Mouse (Mus musculus): ENCODE measurements around the gene Ahcy.

DNA sequence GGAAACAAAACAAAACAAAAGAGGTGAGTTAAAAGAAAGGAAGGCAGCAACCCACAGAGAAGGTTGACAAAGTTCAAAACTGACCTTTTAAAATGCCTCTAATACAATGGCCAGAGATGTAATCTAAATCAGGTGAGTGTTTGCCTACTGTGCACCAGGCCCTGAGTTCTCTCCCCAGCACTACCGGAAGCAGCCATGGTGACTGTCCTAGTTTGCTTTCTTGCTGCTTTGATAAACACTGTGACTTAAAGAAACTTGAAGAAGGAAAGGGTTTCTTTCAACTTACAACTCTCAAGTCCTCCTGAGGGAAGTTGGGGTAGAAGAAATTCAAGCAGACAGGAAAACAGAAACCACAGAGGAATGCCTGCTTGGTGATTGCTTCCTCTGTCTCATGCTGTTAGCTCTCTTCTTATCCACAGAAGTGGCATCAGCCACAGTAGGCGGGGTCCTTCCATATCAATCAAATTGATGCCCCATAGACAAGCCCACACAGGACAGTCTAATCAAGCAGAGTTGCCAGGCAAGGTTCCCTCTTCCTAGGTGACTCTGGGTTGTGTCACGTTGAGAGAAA, 63.1 kb downstream of the Ahcy start:
- TF ChIP-seq CTCF (IDR thresholded peaks at IDR 0.05; ENCODE audit: extremely low read depth, insufficient read depth, low read length) (no peak), POLR2A (IDR thresholded peaks at IDR 0.05; ENCODE audit: extremely low read depth, insufficient read depth, low read length) (no peak)

Measured in cortical plate, adult 2 months (tissue).